Mouse (Mus musculus) hindbrain, embryonic 10.5 days (tissue): ENCODE measurements around the gene Mdga1. TPM values are rescaled to one million over a fixed set of nuclear protein-coding genes. Genes with fewer than 3 reads are reported as not detected.

Experiments used
- DNase-seq: peaks from one replicate; pipeline ENCODE4 v3.0.0-alpha.2; 2017; ENCODE audit warnings: low spot score
- H3K27ac ChIP-seq: fragments of 300-500 bp; sonication (generic); 2 replicates; pipeline ENCODE4 v1.5.1; 2016; ENCODE audit warnings: mild to moderate bottlenecking, moderate library complexity
- H3K27me3 ChIP-seq: fragments of 300-500 bp; sonication (generic); 2 replicates; pipeline ENCODE4 v1.6.1; 2016; ENCODE audit warnings: mild to moderate bottlenecking; ENCODE audit not compliant: poor library complexity, insufficient read depth, severe bottlenecking
- H3K36me3 ChIP-seq: fragments of 300-500 bp; sonication (generic); 2 replicates; pipeline ENCODE4 v1.6.1; 2016; ENCODE audit warnings: mild to moderate bottlenecking, moderate library complexity
- H3K4me1 ChIP-seq: fragments of 300-500 bp; sonication (generic); replicated peaks from 2 replicates; pipeline ENCODE4 v1.6.1; 2016; ENCODE audit warnings: mild to moderate bottlenecking
- H3K4me3 ChIP-seq: fragments of 300-500 bp; sonication (generic); 2 replicates; pipeline ENCODE4 v1.5.1; 2016; ENCODE audit warnings: mild to moderate bottlenecking, moderate library complexity
- H3K9me3 ChIP-seq: fragments of 300-500 bp; sonication (generic); 2 replicates; pipeline ENCODE4 v1.6.1; 2016; ENCODE audit warnings: mild to moderate bottlenecking, moderate library complexity
- WGBS: fragments of 180-500 bp; shearing (Covaris S2); methylation state at CpG from one replicate; pipeline ENCODE4 v1.1.7; 2016; 5-methylcytosine and 5-hydroxymethylcytosine counted together
- polyA plus RNA-seq: library from polyadenylated mRNA; unstranded; fragments of >200 nt; fragmentation: Nextera tagmentation; extraction: Ambion mirVana; gene quantifications from 2 replicates; pipeline ENCODE4 v1.2.1, GENCODE M21; 2016

The Mdga1 gene
- polyA plus RNA-seq, 1 experiment from 2014 or later: 5.1 TPM

DNA sequence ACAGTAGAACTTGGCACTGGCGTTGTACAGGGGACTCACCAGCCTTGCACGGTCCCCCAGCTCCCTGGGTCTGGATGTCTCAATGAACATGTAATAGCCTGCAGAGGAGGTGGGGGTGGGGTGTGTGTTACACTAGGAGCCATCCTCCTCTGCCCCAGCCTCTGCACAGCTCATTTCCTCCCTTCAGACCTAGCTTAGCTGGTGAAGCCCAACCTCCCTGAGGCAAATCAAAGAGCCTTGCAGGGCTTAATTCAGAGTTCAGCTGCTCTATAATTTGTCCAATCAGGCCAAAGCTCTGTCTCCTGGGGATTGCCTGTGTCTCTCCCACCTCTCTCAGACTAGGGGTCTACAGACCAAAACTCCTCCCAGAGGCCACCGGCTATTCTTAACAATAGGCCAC lies 131.9 kb downstream of the Mdga1 start:
- Histone ChIP-seq H3K4me1 (peaks cover 46% of the 10 kb centered on the region), H3K27ac (peak overlapping the region; percentile 45), H3K4me3 (no peak overlapping the region), H3K27me3 (peaks cover 29% of the 10 kb centered on the region), H3K36me3 (no peaks in the 10 kb centered on the region; the same call in 1 of the 2 replicates), H3K9me3 (no peaks in the 10 kb centered on the region)
- no peak for DNase-seq
- 43% methylated on average over 3 of the region's 3 CpGs for WGBS

GRCm38 (mm10) chr17:29837441-29837840 lies 132.4 kb downstream of the Mdga1 start:
- no peaks in the 10 kb centered on the region; the same call in 1 of the 2 replicates for H3K36me3 ChIP-seq
- no peaks in the 10 kb centered on the region for H3K9me3 ChIP-seq
- 69% methylated on average over 8 of the region's 8 CpGs for WGBS
- H3K27me3 ChIP-seq: peaks cover 24% of the 10 kb centered on the region
- peaks cover 41% of the 10 kb centered on the region for H3K4me1 ChIP-seq
- H3K27ac ChIP-seq: peak overlapping the region; percentile 36
- no peak for DNase-seq
- no peak overlapping the region for H3K4me3 ChIP-seq

- H3K36me3 ChIP-seq: no peaks in the 10 kb centered on the region; the same call in 1 of the 2 replicates
- DNase-seq: no peak
- 80% methylated on average over 7 of the region's 7 CpGs for WGBS
- peak overlapping the region; percentile 16; the same call in 1 of the 2 replicates for H3K27ac ChIP-seq
- H3K4me3 ChIP-seq: no peak overlapping the region
- H3K27me3 ChIP-seq: peaks cover 7% of the 10 kb centered on the region; the same call in 1 of the 2 replicates
- H3K9me3 ChIP-seq: no peaks in the 10 kb centered on the region
- H3K4me1 ChIP-seq: peaks cover 27% of the 10 kb centered on the region
These were observed 135.1 kb downstream of the Mdga1 start for GRCm38 (mm10) chr17:29834768-29835167.

- 88% methylated on average over 9 of the region's 9 CpGs for whole genome bisulfite sequencing
- no peaks in the 10 kb centered on the region; the same call in 1 of the 2 replicates for H3K36me3 ChIP-seq
- H3K4me3 ChIP-seq: no peak overlapping the region
- no peak for DNase-seq
- H3K4me1 ChIP-seq: peaks cover 27% of the 10 kb centered on the region
- H3K9me3 ChIP-seq: no peaks in the 10 kb centered on the region
- peak overlapping the region; percentile 16; the same call in 1 of the 2 replicates for H3K27ac ChIP-seq
- H3K27me3 ChIP-seq: peaks cover 3% of the 10 kb centered on the region; the same call in 1 of the 2 replicates
These were observed 135.6 kb downstream of the Mdga1 start for GRCm38 (mm10) chr17:29834333-29834732.

DNA sequence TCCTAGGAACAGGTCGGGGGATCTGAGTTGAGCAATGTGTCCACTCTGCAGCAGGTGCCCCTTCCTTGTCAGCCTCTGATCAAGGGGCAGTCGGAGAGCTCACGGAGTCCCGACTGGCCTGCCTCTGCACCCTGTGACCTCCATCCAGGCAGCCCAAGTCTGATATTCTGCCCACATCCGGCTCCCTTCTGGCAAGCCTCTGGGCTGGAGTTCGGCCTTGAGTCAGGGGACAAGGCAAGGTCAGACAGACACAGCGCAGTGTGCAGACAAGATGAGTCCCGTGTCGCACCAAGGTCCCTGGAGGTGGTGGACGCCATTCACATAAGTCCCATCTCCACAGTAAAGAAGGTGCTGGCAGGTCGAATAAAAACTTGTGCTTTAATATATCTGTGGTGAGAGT lies 138.2 kb downstream of the Mdga1 start:
- 88% methylated on average over 11 of the region's 11 CpGs for WGBS
- H3K9me3 ChIP-seq: no peaks in the 10 kb centered on the region

GRCm38 (mm10) chr17:29829136-29829535 lies 140.8 kb downstream of the Mdga1 start:
- H3K4me1 ChIP-seq: no peaks in the 10 kb centered on the region
- WGBS: 80% methylated on average over 7 of the region's 7 CpGs

More for the DNA sequence above, 138.2 kb downstream of the Mdga1 start:
- no peak for DNase-seq
- Histone ChIP-seq H3K27ac (0 out of 2 replicates have a peak overlapping the region, but pooled peaks have one; percentile 12), H3K36me3 (no peaks in the 10 kb centered on the region; the same call in 1 of the 2 replicates), H3K4me3 (no peak overlapping the region), H3K27me3 (no peaks in the 10 kb centered on the region; the same call in 1 of the 2 replicates), H3K4me1 (peaks cover 12% of the 10 kb centered on the region)

GRCm38 (mm10) chr17:29827602-29828001 lies 142.3 kb downstream of the Mdga1 start:
- no peak overlapping the region for H3K27ac ChIP-seq
- no peaks in the 10 kb centered on the region; the same call in 1 of the 2 replicates for H3K36me3 ChIP-seq
- no peak for DNase-seq
- 0 out of 2 replicates have a peak, but pooled peaks cover 4% of the 10 kb centered on the region for H3K4me1 ChIP-seq
- H3K4me3 ChIP-seq: no peak overlapping the region
- 69% methylated on average over 5 of the region's 5 CpGs for WGBS
- H3K9me3 ChIP-seq: no peaks in the 10 kb centered on the region
- H3K27me3 ChIP-seq: no peaks in the 10 kb centered on the region

More at GRCm38 (mm10) chr17:29829136-29829535, 140.8 kb downstream of the Mdga1 start:
- H3K9me3 ChIP-seq: no peaks in the 10 kb centered on the region
- H3K27ac ChIP-seq: no peak overlapping the region
- no peak for DNase-seq
- H3K36me3 ChIP-seq: no peaks in the 10 kb centered on the region; the same call in 1 of the 2 replicates
- no peak overlapping the region for H3K4me3 ChIP-seq
- no peaks in the 10 kb centered on the region; the same call in 1 of the 2 replicates for H3K27me3 ChIP-seq

GRCm38 (mm10) chr17:29824512-29825120 lies 145.3 kb downstream of the Mdga1 start:
- Histone ChIP-seq H3K27ac (no peak overlapping the region), H3K9me3 (no peaks in the 10 kb centered on the region), H3K36me3 (no peaks in the 10 kb centered on the region), H3K27me3 (peaks cover 12% of the 10 kb centered on the region), H3K4me1 (0 out of 2 replicates have a peak, but pooled peaks cover 4% of the 10 kb centered on the region), H3K4me3 (no peak overlapping the region)
- DNase-seq: no peak
- WGBS: 85% methylated on average over 4 of the region's 4 CpGs

DNA sequence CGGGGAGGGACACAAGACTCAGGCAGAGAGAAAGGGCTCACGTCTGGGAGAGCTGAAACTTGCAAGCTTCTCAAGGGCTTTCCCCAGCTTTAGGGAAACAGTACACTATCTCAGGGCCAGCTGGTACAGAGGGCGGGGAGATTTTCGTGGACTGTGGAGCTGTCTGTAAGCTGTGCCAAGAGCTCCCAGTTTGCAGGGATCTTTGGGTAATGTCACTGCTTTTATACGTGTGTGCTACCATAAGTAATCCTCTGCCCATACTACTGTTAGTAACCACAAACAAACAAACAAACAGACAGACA lies 145.7 kb downstream of the Mdga1 start:
- Histone ChIP-seq H3K27ac (no peak overlapping the region), H3K4me3 (no peak overlapping the region), H3K4me1 (peaks cover 4% of the 10 kb centered on the region; the same call in 1 of the 2 replicates), H3K27me3 (peaks cover 14% of the 10 kb centered on the region), H3K36me3 (no peaks in the 10 kb centered on the region), H3K9me3 (no peaks in the 10 kb centered on the region)
- WGBS: 65% methylated on average over 5 of the region's 5 CpGs
- DNase-seq: no peak

DNA sequence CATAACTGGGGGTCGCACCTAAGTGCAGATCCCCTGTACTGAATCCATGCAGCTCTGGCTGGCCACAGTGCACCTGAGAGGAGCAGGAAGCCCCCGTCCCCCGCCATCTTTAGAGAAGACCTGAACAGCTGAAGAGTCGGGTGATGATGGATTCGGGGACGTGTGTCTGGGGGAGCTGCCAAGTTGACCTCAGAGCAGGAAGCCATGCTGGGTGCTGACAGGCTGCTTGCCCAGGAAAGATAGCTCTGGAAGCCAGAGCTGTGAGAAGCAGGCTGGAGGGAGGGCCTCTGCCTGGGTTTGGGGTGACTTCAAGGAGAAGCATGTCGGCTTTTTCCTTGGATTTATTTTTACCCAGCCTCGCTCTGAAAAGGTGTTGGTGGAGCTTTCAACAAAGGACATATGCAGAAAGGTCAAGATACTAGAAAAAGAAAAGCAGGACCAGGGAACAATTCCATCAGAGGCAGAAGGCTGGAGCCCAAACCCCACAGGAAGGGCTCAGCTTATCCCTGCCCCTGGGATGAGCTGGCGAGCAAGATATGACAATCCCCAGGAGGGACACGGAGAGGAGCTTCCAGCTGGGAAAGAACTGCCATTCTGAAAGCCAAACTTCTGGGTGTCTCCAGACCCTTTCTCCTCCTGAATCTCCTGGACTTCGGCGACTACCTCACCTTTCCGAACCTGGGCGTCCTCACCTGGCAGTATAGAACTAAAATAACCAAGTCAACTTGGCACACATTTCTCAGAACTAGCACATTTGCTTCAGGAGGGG lies 146.3 kb downstream of the Mdga1 start:
- no peak for DNase-seq
- no peak overlapping the region for H3K4me3 ChIP-seq
- peaks cover 7% of the 10 kb centered on the region for H3K4me1 ChIP-seq
- WGBS: 73% methylated on average over 14 of the region's 14 CpGs
- H3K36me3 ChIP-seq: no peaks in the 10 kb centered on the region
- H3K27me3 ChIP-seq: peaks cover 14% of the 10 kb centered on the region
- H3K27ac ChIP-seq: no peak overlapping the region
- no peaks in the 10 kb centered on the region for H3K9me3 ChIP-seq

GRCm38 (mm10) chr17:29819608-29820007 lies 150.3 kb downstream of the Mdga1 start:
- Histone ChIP-seq H3K4me3 (no peak overlapping the region), H3K4me1 (peaks cover 25% of the 10 kb centered on the region), H3K27ac (0 out of 2 replicates have a peak overlapping the region, but pooled peaks have one; percentile 23), H3K9me3 (no peaks in the 10 kb centered on the region), H3K36me3 (no peaks in the 10 kb centered on the region), H3K27me3 (peaks cover 17% of the 10 kb centered on the region)
- WGBS: 93% methylated on average over 3 of the region's 3 CpGs
- DNase-seq: no peak

DNA sequence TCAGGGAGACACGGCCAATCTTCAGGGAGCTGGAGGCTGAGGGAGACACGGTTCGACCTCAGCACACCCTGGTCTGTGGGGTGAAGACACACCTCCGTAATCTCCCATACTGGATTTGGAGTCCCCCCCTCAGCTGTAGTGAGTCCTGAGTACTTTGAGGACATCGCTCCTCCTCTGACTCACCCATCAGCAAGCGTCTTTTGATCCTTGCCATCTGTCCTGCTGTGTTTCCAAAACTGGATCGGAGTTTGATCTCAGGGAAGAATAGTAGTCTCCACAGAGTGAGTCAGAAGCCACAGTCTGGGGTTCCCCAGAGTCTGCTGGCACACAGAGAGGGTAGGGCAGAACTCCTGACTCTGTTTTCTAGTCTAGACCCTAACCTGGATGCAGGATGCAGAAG lies 150.9 kb downstream of the Mdga1 start:
- H3K9me3 ChIP-seq: no peaks in the 10 kb centered on the region
- no peak overlapping the region for H3K4me3 ChIP-seq
- peaks cover 17% of the 10 kb centered on the region for H3K27me3 ChIP-seq
- 0 out of 2 replicates have a peak overlapping the region, but pooled peaks have one; percentile 26 for H3K27ac ChIP-seq
- H3K4me1 ChIP-seq: peaks cover 31% of the 10 kb centered on the region
- DNase-seq: no peak
- WGBS: 82% methylated on average over 7 of the region's 7 CpGs
- H3K36me3 ChIP-seq: no peaks in the 10 kb centered on the region
